Mouse (Mus musculus) MEL (cell line): ENCODE results near the gene Stab2.

Source experiments
- ELF1 ChIP-seq: IDR thresholded peaks from 2 replicates; pipeline ENCODE4 v1.6.1; 2014; ENCODE audit warnings: low read depth, mild to moderate bottlenecking, inconsistent platforms, low read length, improper control_type of control experiment, moderate library complexity
- EP300 ChIP-seq, 2 experiments: IDR thresholded peaks; 2 replicates each; pipeline ENCODE4 v1.6.1; 2011; ENCODE audit warnings: improper control_type of control experiment in 2 of 2, low read length in 2 of 2, low read depth in 1 of 2, mild to moderate bottlenecking in 1 of 2
- ETS1 ChIP-seq: IDR thresholded peaks from 2 replicates; pipeline ENCODE4 v1.6.1; 2012; ENCODE audit warnings: low read depth, mild to moderate bottlenecking, inconsistent platforms, low read length, improper control_type of control experiment, moderate library complexity
- MAX ChIP-seq: IDR thresholded peaks from 2 replicates; pipeline ENCODE4 v1.6.1; 2011; ENCODE audit warnings: low read length, improper control_type of control experiment
- POLR2A ChIP-seq, 2 experiments: IDR thresholded peaks; 2 replicates each; pipeline ENCODE4 v1.6.1; 2011 to 2012; ENCODE audit warnings: low read length in 2 of 2, mild to moderate bottlenecking in 2 of 2, control low read depth in 1 of 2, improper control_type of control experiment in 1 of 2, low read depth in 1 of 2, moderate library complexity in 1 of 2; ENCODE audit not compliant: control insufficient read depth in 1 of 2, insufficient read depth in 1 of 2, poor library complexity in 1 of 2
- POLR2AphosphoS2 ChIP-seq: IDR thresholded peaks from 2 replicates; pipeline ENCODE4 v1.6.1; 2011; ENCODE audit warnings: low read length, improper control_type of control experiment
- SMC3 ChIP-seq: IDR thresholded peaks from 2 replicates; pipeline ENCODE4 v1.6.1; 2011; ENCODE audit warnings: low read depth, low read length, improper control_type of control experiment
- TBP ChIP-seq: IDR thresholded peaks from 2 replicates; pipeline ENCODE4 v1.8.0; 2011; ENCODE audit warnings: low read depth, low read length, improper control_type of control experiment
- ZC3H11A ChIP-seq: IDR thresholded peaks from 2 replicates; pipeline ENCODE4 v1.6.1; 2012; ENCODE audit warnings: low read depth, mild to moderate bottlenecking, inconsistent platforms, low read length, improper control_type of control experiment

DNA sequence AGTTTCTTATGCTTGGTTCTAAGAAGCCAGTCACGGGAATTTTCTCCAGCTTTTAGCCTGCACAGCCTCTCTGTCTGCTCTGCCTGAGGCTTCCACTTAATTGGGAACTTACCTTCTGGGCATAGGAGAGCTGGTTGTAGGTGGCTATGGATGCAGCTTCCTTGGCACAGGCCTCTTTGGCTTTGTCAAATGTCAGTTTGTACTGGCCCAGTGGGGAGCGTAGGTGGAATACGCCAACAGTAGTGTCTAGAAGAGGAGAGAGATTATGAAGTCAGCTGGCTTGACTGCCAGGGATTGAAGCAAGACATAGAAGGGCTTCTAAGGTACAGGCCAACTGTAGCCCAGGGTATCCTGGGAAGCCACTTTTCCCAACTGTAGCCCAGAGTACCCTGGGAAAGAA, 154.4 kb downstream of the Stab2 start:
- no peak for TF ChIP-seq POLR2AphosphoS2
- TF ChIP-seq SMC3: no peak
- TF ChIP-seq TBP: no peak
- TF ChIP-seq ZC3H11A: no peak
- no peak for TF ChIP-seq POLR2A (IDR thresholded peaks at IDR 0.05; ENCODE audit: control insufficient read depth in 1 of 2, insufficient read depth in 1 of 2, low read depth in 1 of 2, low read length in 2 of 2, poor library complexity in 1 of 2)
- no peak for TF ChIP-seq ETS1
- no peak for TF ChIP-seq ELF1
- no peak for TF ChIP-seq MAX
- no peak for TF ChIP-seq EP300 (IDR thresholded peaks at IDR 0.05; ENCODE audit: low read depth in 1 of 2, low read length in 2 of 2)
